14 mouse cellular contexts compared by ENCODE assay signal in genomic region chr4:126739966-126740676, GRCm38 (mm10). TPM values are rescaled to one million over a fixed set of nuclear protein-coding genes. Genes with fewer than 3 reads are reported as not detected.
DNase-seq lines count a peak whose midpoint lies in the region; ATAC-seq and TF ChIP-seq lines count a peak whose summit lies in the region.
"Had no signal": no experiment of that assay in that cellular context is flagged by ENCODE, and none has a peak within 500 bp of the region (broad histone marks: within the 10 kb centered on the region; RNA-seq: fewer than 3 reads in every experiment).

No protein-coding gene starts in this region.

- H3K4me1 ChIP-seq in kidney, postnatal 0 days (replicated peaks; ENCODE audit: insufficient read depth, low read length), result no peaks in the 10 kb centered on the region
- H3K4me1 ChIP-seq in CH12.LX (ENCODE audit: control insufficient read depth in 1 of 2, insufficient read depth in 2 of 2), result 0 out of 4 replicates have a peak, but pooled peaks cover 0 to 4% of the 10 kb centered on the region in 2 experiments
- H3K4me1 ChIP-seq in ES-E14 (ENCODE audit: control insufficient read depth in 2 of 2, insufficient read depth in 2 of 2, low read length in 2 of 2, poor library complexity in 1 of 2), result peaks cover 0 to 17% of the 10 kb centered on the region in 2 experiments; a peak in 3 of 4 replicates
- H3K4me1 ChIP-seq in limb, embryonic 10.5 days, result peaks cover 41% of the 10 kb centered on the region

- H3K9ac ChIP-seq in kidney, postnatal 0 days (ENCODE audit: low read depth, low read length), result no peak overlapping the region
- H3K9ac ChIP-seq in CH12.LX (ENCODE audit: insufficient read depth, low read depth) (no peak overlapping the region), ES-E14 (ENCODE audit: insufficient read depth, low read depth, low read length, poor library complexity, severe bottlenecking) (no peak overlapping the region; the same call in 1 of the 2 replicates)
- H3K9ac ChIP-seq: lung, embryonic 15.5 days had no signal

- in situ Hi-C loops in CH12.LX (cut with MboI; ENCODE audit: low pct_ligation_motif_present, low pct_unique_long_range_greater_than_20kb, low sequenced_read_pairs), result no loop called here
- in situ Hi-C loops in ES-E14 (cut with MboI; ENCODE audit: low sequenced_read_pairs in 2 of 2, unreplicated experiment in 2 of 2), result loop anchor here in 1 of 2 experiments (10.0 kb wide), 1 partner anchor 135 kb away; the partner anchor contains the start of gene 5730409E04Rik

- H3K79me2 ChIP-seq in CH12.LX (replicated peaks; ENCODE audit: control insufficient read depth, extremely low read depth, insufficient read depth, poor library complexity, severe bottlenecking), result no peaks in the 10 kb centered on the region

- no peak overlapping the region for H3K4me2 ChIP-seq in kidney, postnatal 0 days (ENCODE audit: low read length)
- H3K4me2 ChIP-seq in CH12.LX (ENCODE audit: insufficient read depth, low read depth, poor library complexity, severe bottlenecking), result no peak overlapping the region
- H3K4me2 ChIP-seq: lung, embryonic 15.5 days had no signal

- no peak overlapping the region for H3K27ac ChIP-seq in kidney, postnatal 0 days
- H3K27ac ChIP-seq in CH12.LX (ENCODE audit: insufficient read depth, low read depth) (no peak overlapping the region), ES-E14 (ENCODE audit: insufficient read depth, low read depth, low read length, poor library complexity, severe bottlenecking) (peak overlapping the region; percentile 34; the same call in 1 of the 2 replicates)
- no peak overlapping the region for H3K27ac ChIP-seq in limb, embryonic 10.5 days
- H3K27ac ChIP-seq: lung, embryonic 15.5 days had no signal

- peaks cover 10% of the 10 kb centered on the region for H3K36me3 ChIP-seq in kidney, postnatal 0 days (ENCODE audit: insufficient read depth, low read length)
- H3K36me3 ChIP-seq in CH12.LX (replicated peaks in 1 of 2; ENCODE audit: control insufficient read depth in 1 of 2, insufficient read depth in 1 of 2, low read length in 1 of 2) (peaks cover 17 to 21% of the 10 kb centered on the region in 2 experiments), ES-E14 (ENCODE audit: control insufficient read depth, insufficient read depth, low read length, poor library complexity, severe bottlenecking) (peaks cover 5% of the 10 kb centered on the region; the same call in 1 of the 2 replicates)
- peaks cover 12% of the 10 kb centered on the region for H3K36me3 ChIP-seq in limb, embryonic 10.5 days

- no peak; the same call in none of the 2 replicates for TF ChIP-seq RAD21 in CH12.LX (IDR thresholded peaks at IDR 0.05; ENCODE audit: low read depth, low read length)

- 31% methylated on average over 10 of the region's 10 CpGs for WGBS in kidney, postnatal 0 days
- WGBS in limb, embryonic 10.5 days, result 20% methylated on average over 10 of the region's 10 CpGs

- peaks cover 17% of the 10 kb centered on the region for H3K27me3 ChIP-seq in kidney, postnatal 0 days (ENCODE audit: insufficient read depth, low read length)
- H3K27me3 ChIP-seq in CH12.LX (replicated peaks), result no peaks in the 10 kb centered on the region
- H3K27me3 ChIP-seq in limb, embryonic 10.5 days (ENCODE audit: low read depth, poor library complexity, severe bottlenecking), result peaks cover 47% of the 10 kb centered on the region

- DNase-seq in kidney, postnatal 0 days (ENCODE audit: low spot score), result no peak
- DNase-seq in kidney, adult 8-10 months, result no peak
- no peak for DNase-seq in CH12.LX (ENCODE audit: extremely low read depth)
- peak; percentile 74 for DNase-seq in ES-E14 (ENCODE audit: low read depth, low spot score)
- peak; percentile 53 for DNase-seq in limb, embryonic 10.5 days (ENCODE audit: low spot score)
- no peak for DNase-seq in thymus, adult 18-20 months
- no peak for DNase-seq in ovary, postnatal 14 days (ENCODE audit: low spot score)
- DNase-seq: cerebellum, adult 18-20 months had no signal

- no peak overlapping the region for H3K4me3 ChIP-seq in kidney, postnatal 0 days (replicated peaks; ENCODE audit: low read depth, low read length)
- H3K4me3 ChIP-seq in CH12.LX (replicated peaks in 1 of 3; ENCODE audit: low read depth in 2 of 3, low read length in 2 of 3, poor library complexity in 1 of 3) (no peak overlapping the region), ES-E14 (ENCODE audit: insufficient read depth in 1 of 2, low read depth in 1 of 2, low read length in 2 of 2, poor library complexity in 1 of 2, severe bottlenecking in 1 of 2) (peak overlapping the region in 1 of 2 experiments; percentile 16; a peak in 2 of 4 replicates)
- H3K4me3 ChIP-seq in limb, embryonic 10.5 days, result no peak overlapping the region
- H3K4me3 ChIP-seq: erythroblast, embryonic 14.5 days; lung, embryonic 15.5 days; myocyte had no signal

- TF ChIP-seq POLR2A in CH12.LX (IDR thresholded peaks at IDR 0.05; ENCODE audit: low read depth, low read length), result no peak

- no peaks in the 10 kb centered on the region for H3K9me3 ChIP-seq in kidney, postnatal 0 days (replicated peaks; ENCODE audit: low read length)
- peaks cover 7% of the 10 kb centered on the region for H3K9me3 ChIP-seq in CH12.LX (replicated peaks; ENCODE audit: low read length)
- no peaks in the 10 kb centered on the region for H3K9me3 ChIP-seq in ES-E14 (ENCODE audit: control insufficient read depth, insufficient read depth, low read depth, low read length)
- no peaks in the 10 kb centered on the region for H3K9me3 ChIP-seq in limb, embryonic 10.5 days (replicated peaks)
- H3K9me3 ChIP-seq: lung, embryonic 15.5 days had no signal

- TF ChIP-seq EP300 in CH12.LX (IDR thresholded peaks at IDR 0.05; ENCODE audit: low read length), result no peak

- dilution Hi-C loops in CH12.LX (cut with MboI; ENCODE audit: extremely low pct_ligation_motif_present, extremely low pct_unique_long_range_greater_than_20kb, low sequenced_read_pairs), result no loop called here

- ATAC-seq in kidney, postnatal 0 days (replicated peaks; ENCODE audit: low FRiP score, low read depth), result no peak
- ATAC-seq: inflammation-experienced regulatory T-cells, adult 6 months had no signal

- TF ChIP-seq CTCF in kidney, postnatal 0 days (IDR thresholded peaks at IDR 0.05; ENCODE audit: low read depth), result peak; percentile 51
- peak in 1 of 2 experiments; percentile 58; a peak in 2 of 4 replicates for TF ChIP-seq CTCF in CH12.LX (conservative IDR thresholded peaks at IDR 0.05 in 1 of 2, IDR thresholded peaks at IDR 0.05 in 1 of 2; ENCODE audit: low read depth in 2 of 2, low read length in 2 of 2)

TF ChIP-seq in CH12.LX, 34 proteins besides CTCF, POLR2A, EP300 and RAD21:
- TF ChIP-seq SMC3 (IDR thresholded peaks at IDR 0.05; ENCODE audit: low read depth, low read length) (peak; percentile 53), NELFE (IDR thresholded peaks at IDR 0.05; ENCODE audit: low read depth, low read length) (no peak)

TF ChIP-seq in ES-E14, 5 proteins besides CTCF, POLR2A, EP300 and RAD21:
- peak; percentile 79 for TF ChIP-seq MAFK (IDR thresholded peaks at IDR 0.05; ENCODE audit: insufficient read depth, low read depth, low read length)
- peak; percentile 14; the same call in 1 of the 2 replicates for TF ChIP-seq ZC3H11A (IDR thresholded peaks at IDR 0.05; ENCODE audit: borderline replicate concordance, low read depth, low read length)
- no peak for TF ChIP-seq CHD2 (IDR thresholded peaks at IDR 0.05; ENCODE audit: low read depth, low read length)
- peak; percentile 33; the same call in 1 of the 2 replicates for TF ChIP-seq ZNF384 (IDR thresholded peaks at IDR 0.05; ENCODE audit: low read depth, low read length)

RNA-seq across cellular contexts. Expression of gene Tfap2e, which starts 4.1 kb away (rescaled TPM):
- polyA plus RNA-seq in kidney, postnatal 0 days (2015; fragmentation: Nextera tagmentation; extraction: Ambion mirVana), result not detected in 2 replicates
- total RNA-seq in CH12.LX (2012; rRNA removed) (not detected in 2 replicates), CH12.LX (2014; rRNA removed) (not detected in 2 replicates), ES-E14 (2012; rRNA removed) (0.49 and 1.1 TPM in 2 replicates)
- polyA plus RNA-seq in CH12.LX (2012; ENCODE audit: insufficient read length, low read depth), result not detected in 2 replicates
- polyA plus RNA-seq in limb, embryonic 10.5 days (2016; fragmentation: Nextera tagmentation; extraction: Ambion mirVana), result not detected in 2 replicates
- total RNA-seq: adrenal gland, adult 18-20 months; granulocyte monocyte progenitor cell, adult 5-6 weeks had no signal
- polyA plus RNA-seq: erythroblast, embryonic 14.5 days; inflammation-experienced regulatory T-cells, adult 6 months had no signal

RNA-seq across cellular contexts. Expression of gene Ncdn, which starts 13.1 kb away (rescaled TPM):
- polyA plus RNA-seq in kidney, postnatal 0 days (2015; fragmentation: Nextera tagmentation; extraction: Ambion mirVana), result 22.0 and 22.2 TPM in 2 replicates
- total RNA-seq in CH12.LX (2012; rRNA removed) (30.6 and 37.1 TPM in 2 replicates), CH12.LX (2014; rRNA removed) (18.6 and 18.7 TPM in 2 replicates), ES-E14 (2012; rRNA removed) (25.8 and 26.3 TPM in 2 replicates)
- 36.3 and 41.2 TPM in 2 replicates for polyA plus RNA-seq in CH12.LX (2012; ENCODE audit: insufficient read length, low read depth)
- 37.7 and 41.3 TPM in 2 replicates for polyA plus RNA-seq in limb, embryonic 10.5 days (2016; fragmentation: Nextera tagmentation; extraction: Ambion mirVana)

RNA-seq across cellular contexts. Expression of gene AU040320, which starts 13.2 kb away (rescaled TPM):
- polyA plus RNA-seq in kidney, postnatal 0 days (2015; fragmentation: Nextera tagmentation; extraction: Ambion mirVana), result 22.4 and 22.6 TPM in 2 replicates
- total RNA-seq in CH12.LX (2012; rRNA removed), result 12.7 and 17.0 TPM in 2 replicates
- total RNA-seq in CH12.LX (2014; rRNA removed), result 3.0 and 3.1 TPM in 2 replicates
- polyA plus RNA-seq in CH12.LX (2012; ENCODE audit: insufficient read length, low read depth), result 14.7 and 15.2 TPM in 2 replicates
- 11.3 and 14.1 TPM in 2 replicates for total RNA-seq in ES-E14 (2012; rRNA removed)
- 18.7 and 19.8 TPM in 2 replicates for polyA plus RNA-seq in limb, embryonic 10.5 days (2016; fragmentation: Nextera tagmentation; extraction: Ambion mirVana)

Comparison
In these comparisons a context has a peak if more than half of its experiments do, and no peak if none do; other contexts are left out.
1. DNase-seq: peak in ES-E14 (single experiment) and limb, embryonic 10.5 days (single experiment); none in kidney, postnatal 0 days (single experiment), kidney, adult 8-10 months (0 of 2), CH12.LX (single experiment), thymus, adult 18-20 months (0 of 2) and ovary, postnatal 14 days (single experiment).